Mouse (Mus musculus): ENCODE data around the gene Cdiptos.
A peak's percentile ranks its signal among the peaks of the same experiment; 100 is the strongest.

Cdiptos gene

DNA sequence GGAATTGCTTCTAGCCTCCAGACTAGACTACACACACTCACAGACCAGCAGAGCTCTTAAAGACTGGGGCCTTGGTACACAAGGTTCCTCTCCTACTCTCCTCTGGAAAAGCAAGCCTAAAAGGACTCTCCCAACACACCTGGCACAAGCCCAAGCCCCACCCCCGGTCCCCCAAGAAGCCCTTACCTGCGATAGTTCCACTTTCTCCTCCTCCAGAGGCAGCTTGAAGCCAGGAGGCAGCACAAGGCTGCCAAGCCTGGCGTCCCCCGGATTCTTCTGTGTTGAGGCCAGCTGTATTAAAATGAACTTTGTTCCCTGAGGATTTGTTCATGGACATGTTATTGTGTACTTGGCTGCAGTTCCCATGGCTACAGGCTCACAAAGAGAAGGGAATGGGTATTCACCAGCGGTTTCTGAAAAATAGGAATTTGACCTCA, 53.3 kb downstream of the Cdiptos start, which contains the start of gene Tmem219:
Gene Tmem219 (minus strand): TSS at position 294 of the 437 bp plus-strand sequence.
- DNase-seq, result peak in 1 of 2 experiments; percentile 29
